Mouse (Mus musculus) liver, embryonic 18 days (tissue): ENCODE results near the gene Olfr223. TPM values are rescaled to one million over a fixed set of nuclear protein-coding genes. Genes with fewer than 3 reads are reported as not detected.

ENCODE experiments used
- polyA plus RNA-seq: library from polyadenylated mRNA; depleted of rRNA; stranded (reverse); fragments of >200 nt; gene quantifications from 2 replicates; pipeline ENCODE4 v1.2.3, GENCODE M21; 2012; rRNA removed

Olfr223 gene
- polyA plus RNA-seq, result not detected in 2 replicates

GRCm38 (mm10) chr11:59593189-59593588 lies at the start of gene Olfr223:
Olfr223 (minus strand) TSS chr11:59593289.

GRCm38 (mm10) chr11:59576135-59576534 lies 17.0 kb downstream of the Olfr223 start, which contains the start of gene Olfr222:
Olfr222 (minus strand) TSS chr11:59576235.

GRCm38 (mm10) chr11:59541324-59541723 lies 51.8 kb downstream of the Olfr223 start, which contains the start of gene Nlrp3:
Nlrp3 (plus strand) TSS chr11:59541568.

Other genes with a start within 250 kb of the Olfr223 start
- not detected in 2 replicates for gene Prss38, start 217.6 kb downstream of the Olfr223 start, polyA plus RNA-seq
- gene Jmjd4, start 143.2 kb downstream of the Olfr223 start, polyA plus RNA-seq, result 2.3 and 2.5 TPM in 2 replicates
- gene Snap47, start 142.1 kb downstream of the Olfr223 start, polyA plus RNA-seq, result 19.8 and 21.5 TPM in 2 replicates
- 1.1 and 1.2 TPM in 2 replicates for gene Zfp867, start 120.8 kb downstream of the Olfr223 start, polyA plus RNA-seq
- gene Zkscan17, start 66.5 kb downstream of the Olfr223 start, polyA plus RNA-seq, result 2.7 and 3.4 TPM in 2 replicates
- 0.89 and 1.00 TPM in 2 replicates for gene Nlrp3, start 51.7 kb downstream of the Olfr223 start, polyA plus RNA-seq
- gene Olfr222, start 17.1 kb downstream of the Olfr223 start, polyA plus RNA-seq, result not detected in 2 replicates
- 24.0 and 25.8 TPM in 2 replicates for gene Mprip, start 68.0 kb upstream of the Olfr223 start, polyA plus RNA-seq
- gene Pld6, start 194.4 kb upstream of the Olfr223 start, polyA plus RNA-seq, result 2.6 and 2.9 TPM in 2 replicates
- 18.3 and 21.2 TPM in 2 replicates for gene Flcn, start 216.7 kb upstream of the Olfr223 start, polyA plus RNA-seq
- gene Nt5m, start 246.2 kb upstream of the Olfr223 start, polyA plus RNA-seq, result 12.5 and 14.9 TPM in 2 replicates
- 28.5 and 29.0 TPM in 2 replicates for gene Cops3, start 246.5 kb upstream of the Olfr223 start, polyA plus RNA-seq